Comparison of ENCODE assay signal across 8 mouse cellular contexts in the genomic region with DNA sequence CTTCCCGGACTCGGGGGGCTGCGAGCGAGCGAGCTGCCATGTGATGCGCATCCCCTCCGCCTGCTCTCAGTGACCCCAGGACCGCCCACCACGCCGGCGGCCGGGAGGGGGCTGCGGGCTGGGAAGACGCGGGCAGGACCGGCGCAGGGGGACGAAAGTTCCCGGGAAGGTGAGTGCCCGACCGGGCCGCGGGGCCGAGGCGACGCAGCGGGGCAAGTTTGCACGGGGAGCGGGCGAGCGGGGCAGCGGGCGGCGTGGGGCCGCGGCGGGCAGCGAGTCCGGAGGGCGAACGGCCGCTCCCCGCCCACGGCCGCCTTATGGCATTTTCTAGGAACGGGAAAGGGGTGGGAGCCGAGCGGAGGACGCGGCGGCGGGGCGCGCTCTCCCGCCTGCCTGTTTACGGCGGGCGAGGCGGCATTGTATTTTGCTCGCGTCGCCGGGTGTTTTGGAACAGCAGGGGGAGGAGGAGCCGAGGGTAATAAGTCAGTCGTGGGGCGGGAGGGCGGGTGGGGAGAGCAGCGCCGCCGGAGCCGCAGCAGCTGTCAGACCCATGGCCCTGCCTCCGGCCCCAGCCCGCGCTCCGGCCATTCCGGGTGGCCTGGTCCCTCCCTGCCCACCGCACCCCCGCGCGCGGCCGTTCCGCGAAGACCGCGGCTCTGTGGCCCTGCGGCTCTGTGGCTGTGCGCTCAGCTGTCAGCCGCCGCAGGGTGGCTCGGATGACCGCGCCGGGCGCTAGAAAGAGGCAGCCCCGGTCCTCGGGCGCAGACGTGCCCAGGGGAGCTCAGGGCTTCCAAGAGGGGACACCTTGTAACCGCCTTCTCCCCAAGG. TPM values are rescaled to one million over a fixed set of nuclear protein-coding genes. Genes with fewer than 3 reads are reported as not detected.
A peak's percentile ranks its signal among the peaks of the same experiment; 100 is the strongest.
DNase-seq lines count a peak whose midpoint lies in the region; ATAC-seq and TF ChIP-seq lines count a peak whose summit lies in the region.

No protein-coding gene starts in this region.

- peak overlapping the region; percentile 73 for H3K4me2 ChIP-seq in hindbrain, embryonic 15.5 days

- no peaks in the 10 kb centered on the region for H3K36me3 ChIP-seq in hindbrain, embryonic 15.5 days
- H3K36me3 ChIP-seq in midbrain, embryonic 10.5 days = no peaks in the 10 kb centered on the region

- peak; percentile 78 for ATAC-seq in hindbrain, embryonic 15.5 days (ENCODE audit: low FRiP score, low read depth)

- no peak for TF ChIP-seq CTCF in gastrocnemius, adult 2 months (IDR thresholded peaks at IDR 0.05)

- peak overlapping the region; percentile 94 for H3K27ac ChIP-seq in gastrocnemius, adult 2 months
- peak overlapping the region; percentile 94 for H3K27ac ChIP-seq in hindbrain, embryonic 15.5 days (replicated peaks)
- H3K27ac ChIP-seq in midbrain, embryonic 10.5 days (replicated peaks) = peak overlapping the region; percentile 98

- no peaks in the 10 kb centered on the region for H3K27me3 ChIP-seq in hindbrain, embryonic 15.5 days
- peaks cover 50% of the 10 kb centered on the region for H3K27me3 ChIP-seq in midbrain, embryonic 10.5 days (ENCODE audit: low read depth, poor library complexity, severe bottlenecking)

- H3K9me3 ChIP-seq in hindbrain, embryonic 15.5 days = no peaks in the 10 kb centered on the region
- H3K9me3 ChIP-seq in midbrain, embryonic 10.5 days (replicated peaks) = no peaks in the 10 kb centered on the region

- under 1% methylated on average over 73 of the region's 100 CpGs for whole genome bisulfite sequencing in hindbrain, embryonic 15.5 days
- WGBS in midbrain, embryonic 10.5 days = under 1% methylated on average over 100 of the region's 100 CpGs

- H3K4me1 ChIP-seq in hindbrain, embryonic 15.5 days (replicated peaks) = peaks cover 45% of the 10 kb centered on the region
- H3K4me1 ChIP-seq in midbrain, embryonic 10.5 days = peaks cover 66% of the 10 kb centered on the region

- peak; percentile 56 for DNase-seq in R1 (ENCODE audit: low read depth, low spot score)
- DNase-seq in cerebellum, postnatal 10 days = peak; percentile 78 to 81
- DNase-seq in gastrocnemius, adult 2 months = peak; percentile 88
- peak; percentile 71 for DNase-seq in left cerebral cortex, postnatal 4 days
- peak; percentile 87 for DNase-seq in midbrain, embryonic 10.5 days (ENCODE audit: low spot score)
- peak; percentile 25 to 35 for DNase-seq in right cerebral cortex, postnatal 36 days (ENCODE audit: low spot score in 2 of 2)
- no peak for DNase-seq in c-Kit-positive CD71-positive TER-119-positive erythroid progenitor cells, embryonic 14.5 days (ENCODE audit: low spot score)

- intact Hi-C loops in gastrocnemius, adult 2 months (cut with DNase I) = loop anchor here (1.0 to 5.0 kb wide), 2 partner anchors 148 to 299 kb away; no protein-coding TSS in a partner anchor
- intact Hi-C loops in left cerebral cortex, postnatal 4 days (cut with DNase I) = loop anchor here (2.0 to 5.0 kb wide), 3 partner anchors 87 to 333 kb away; no protein-coding TSS in a partner anchor

- peak overlapping the region; percentile 86 for H3K9ac ChIP-seq in hindbrain, embryonic 15.5 days

- H3K4me3 ChIP-seq in gastrocnemius, adult 2 months = peak overlapping the region; percentile 97
- peak overlapping the region; percentile 78 for H3K4me3 ChIP-seq in hindbrain, embryonic 15.5 days
- peak overlapping the region; percentile 93 for H3K4me3 ChIP-seq in midbrain, embryonic 10.5 days

RNA-seq across cellular contexts. Expression of gene Bach2, which starts 0.5 kb away (rescaled TPM):
- 1 to 10 TPM; 2.3 to 4.3 TPM for total RNA-seq in gastrocnemius, adult 2 months (2021)
- polyA plus RNA-seq in hindbrain, embryonic 15.5 days (2015; fragmentation: Nextera tagmentation; extraction: Ambion mirVana) = 24.5 and 27.4 TPM in 2 replicates
- 100 to 1,000 TPM in 1 of 2 experiments, 10 to 100 TPM in 1; 92.7 to 105 TPM for total RNA-seq in left cerebral cortex, postnatal 4 days (2021)
- 7.7 and 10.0 TPM in 2 replicates for polyA plus RNA-seq in midbrain, embryonic 10.5 days (2016; fragmentation: Nextera tagmentation; extraction: Ambion mirVana)

Comparison
In these comparisons a context has a peak if more than half of its experiments do, and no peak if none do; other contexts are left out.
1. RNA of gene Bach2, which starts 0.5 kb away (total RNA-seq): 92.7 to 105 TPM in left cerebral cortex, postnatal 4 days; 2.3 to 4.3 TPM in gastrocnemius, adult 2 months; every median in the first group is over 10 times any median in the second.
2. Peak in every context shown above with its lines, with median percentiles within 50 percentile points of each other: H3K27ac ChIP-seq and H3K4me3 ChIP-seq.